Mouse (Mus musculus) ZHBTc4 (cell line): ENCODE measurements around the gene Gm20388.

Source experiments
- DNase-seq: peaks from one replicate; pipeline ENCODE4 v3.0.0-alpha.2; 2011; ENCODE audit warnings: low read depth, low spot score

Gm20388 gene

GRCm38 (mm10) chr8:122642071-122642470, 2731.4 kb downstream of the Gm20388 start:
- no peak for DNase-seq

DNA sequence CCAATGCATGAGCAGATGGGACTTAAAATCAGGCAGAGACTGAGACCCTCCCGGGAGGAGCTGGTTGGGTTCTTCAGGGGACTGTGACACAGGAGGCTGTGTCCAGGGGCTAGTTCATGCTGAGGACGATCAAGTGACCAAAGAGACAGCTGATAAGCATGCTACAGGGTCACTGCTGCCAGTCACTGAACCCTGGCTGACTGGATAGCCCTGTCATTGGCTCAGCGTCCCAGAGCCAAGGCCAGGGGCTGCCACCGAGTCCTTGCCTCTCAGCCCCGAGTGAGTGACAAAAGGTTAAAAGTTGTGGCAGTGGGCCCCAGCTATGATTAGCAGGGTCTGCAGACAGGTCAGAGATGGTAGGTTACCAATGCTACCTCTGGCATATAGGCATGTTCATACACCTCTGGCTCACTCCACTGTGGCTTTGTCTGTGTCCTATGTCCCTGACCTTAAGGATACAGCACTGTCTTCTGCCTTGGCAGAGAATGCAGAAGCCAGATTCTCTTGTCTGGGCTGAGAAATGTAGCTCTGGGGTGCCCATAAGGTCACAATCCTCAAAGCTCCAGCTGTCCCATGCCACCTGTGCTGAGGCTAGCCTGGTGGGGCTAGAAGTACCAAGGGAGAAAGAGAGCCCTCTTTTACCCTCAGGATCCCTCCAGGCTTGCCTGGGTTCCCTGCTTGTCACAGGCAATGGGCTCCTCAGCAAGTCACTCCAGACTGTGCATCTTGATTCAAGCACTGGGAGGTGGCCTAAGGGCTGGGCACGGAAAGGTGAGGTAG, 2733.7 kb downstream of the Gm20388 start:
- no peak for DNase-seq

GRCm38 (mm10) chr8:122646337-122646736, 2735.7 kb downstream of the Gm20388 start:
- no peak for DNase-seq

- no peak for DNase-seq
Observed at GRCm38 (mm10) chr8:122648192-122648970, 2737.7 kb downstream of the Gm20388 start.

DNA sequence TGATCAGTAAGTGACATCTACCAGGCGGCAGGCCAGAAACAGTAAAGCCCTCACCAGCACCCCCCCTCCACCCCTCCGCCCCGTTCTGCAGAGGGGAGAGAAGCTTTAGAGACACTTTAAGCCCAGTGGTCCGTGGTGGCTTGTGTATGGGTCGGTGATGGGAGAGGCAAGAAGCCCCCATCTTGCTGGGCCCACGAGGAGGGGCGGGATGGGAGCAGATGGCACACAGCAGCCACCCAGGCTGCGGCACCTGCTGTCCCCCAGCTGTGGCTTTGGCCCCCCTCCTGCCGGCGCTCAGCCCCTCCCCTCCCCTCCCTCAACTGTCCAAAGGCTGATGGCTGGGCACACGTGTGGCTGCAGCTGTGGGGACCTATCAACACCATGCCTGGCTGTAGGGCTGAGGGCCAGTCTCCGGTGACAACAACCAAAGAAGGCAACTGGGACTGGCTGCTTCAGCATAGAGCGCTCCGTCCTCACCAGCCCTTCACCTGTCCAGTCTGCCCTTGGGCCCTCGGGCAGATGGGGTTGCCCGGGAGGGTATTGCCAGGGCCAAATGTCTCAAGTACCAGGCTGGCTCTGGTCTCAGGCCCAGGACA, 2740.8 kb downstream of the Gm20388 start:
- DNase-seq = no peak

DNA sequence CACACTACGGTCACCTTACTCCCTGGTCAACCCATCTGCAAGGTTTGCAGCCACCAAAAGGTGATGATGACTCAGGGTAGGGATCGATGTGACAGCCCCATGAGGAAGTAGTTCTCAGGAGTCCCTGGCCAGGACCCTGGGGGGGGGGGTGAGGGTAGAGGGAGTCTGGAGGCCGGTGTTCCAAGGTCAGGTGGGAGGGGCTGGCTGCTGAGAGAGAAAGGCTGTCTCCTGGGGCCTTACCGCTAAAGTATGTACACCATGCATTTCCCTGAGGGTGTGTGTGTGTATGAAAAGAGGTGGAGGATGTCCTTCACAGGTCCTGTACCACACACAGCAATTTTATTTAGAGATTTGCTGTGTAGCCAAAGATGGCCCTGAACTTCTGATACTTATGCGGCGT, 2742.0 kb downstream of the Gm20388 start:
- DNase-seq = peak; percentile 66

DNA sequence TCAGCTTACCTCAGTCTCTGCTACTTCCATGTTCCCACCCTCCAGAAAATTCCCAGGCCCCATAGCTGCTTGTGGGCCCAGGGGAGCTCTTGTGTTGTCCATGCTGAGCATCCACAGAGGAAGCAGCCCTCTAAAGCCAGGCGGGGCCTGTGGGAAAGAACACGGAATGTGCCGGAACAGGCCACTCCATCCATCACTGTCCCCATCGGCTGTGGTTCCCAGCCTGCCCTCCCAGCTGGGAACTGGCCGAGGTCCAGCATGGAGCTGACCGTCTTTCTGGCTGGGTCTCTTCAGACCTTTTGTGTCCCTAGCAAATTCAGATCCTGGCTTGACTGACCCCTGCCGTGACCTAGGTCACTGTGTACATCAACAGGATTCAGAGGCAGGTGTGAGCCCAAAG, 2744.1 kb downstream of the Gm20388 start:
- DNase-seq = no peak

- no peak for DNase-seq
Observed at GRCm38 (mm10) chr8:122656056-122656999, 2745.7 kb downstream of the Gm20388 start.

DNA sequence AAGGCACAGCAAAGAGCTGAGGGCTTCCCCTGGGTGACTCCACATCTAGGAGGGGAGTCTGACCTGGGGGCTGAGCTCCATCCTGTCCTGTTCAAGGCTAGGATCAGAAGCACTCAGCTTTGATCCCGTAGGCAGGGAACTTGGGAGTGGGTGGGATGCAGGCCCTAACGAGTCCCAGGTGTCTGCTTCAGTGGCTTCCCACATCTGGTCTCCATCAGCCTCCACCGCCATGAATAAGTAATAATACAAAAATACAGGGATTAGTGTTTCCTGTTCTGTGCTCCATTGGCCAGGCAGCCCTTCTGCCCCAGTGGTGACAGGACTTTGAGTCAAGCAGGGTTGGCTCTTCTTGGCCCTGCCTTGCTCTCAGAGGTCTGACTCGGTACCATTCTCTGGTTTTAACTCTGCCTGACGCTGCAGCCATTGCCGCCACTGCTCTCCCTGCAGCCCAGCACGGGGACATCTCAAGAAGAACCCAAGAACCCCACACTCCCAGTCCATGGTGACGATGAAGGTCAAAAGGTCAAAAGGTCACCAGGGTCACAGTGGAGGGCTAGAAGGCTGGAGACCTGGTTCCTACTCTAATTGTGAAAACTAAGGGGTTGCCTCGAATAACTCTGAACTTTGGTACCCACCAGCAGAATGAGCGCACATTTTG, 2747.6 kb downstream of the Gm20388 start:
- DNase-seq = no peak

DNA sequence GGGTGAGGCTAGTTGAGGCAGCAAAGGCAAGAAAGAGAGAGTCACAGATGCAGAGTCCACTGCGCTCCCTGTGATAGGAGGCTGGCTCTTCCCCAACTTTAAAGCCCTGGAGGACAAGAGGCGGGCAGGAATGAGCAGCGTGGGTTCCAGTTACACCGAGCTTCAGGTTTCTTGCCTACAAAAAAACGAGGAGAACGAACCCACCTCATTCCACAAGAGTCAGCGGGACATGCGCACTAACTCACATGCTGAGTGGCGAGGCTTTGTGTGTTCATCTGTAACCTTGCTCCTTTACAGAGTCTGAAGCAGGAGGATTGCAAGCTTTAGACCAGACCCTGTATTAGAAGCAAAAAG, 2748.1 kb downstream of the Gm20388 start:
- DNase-seq = no peak

DNA sequence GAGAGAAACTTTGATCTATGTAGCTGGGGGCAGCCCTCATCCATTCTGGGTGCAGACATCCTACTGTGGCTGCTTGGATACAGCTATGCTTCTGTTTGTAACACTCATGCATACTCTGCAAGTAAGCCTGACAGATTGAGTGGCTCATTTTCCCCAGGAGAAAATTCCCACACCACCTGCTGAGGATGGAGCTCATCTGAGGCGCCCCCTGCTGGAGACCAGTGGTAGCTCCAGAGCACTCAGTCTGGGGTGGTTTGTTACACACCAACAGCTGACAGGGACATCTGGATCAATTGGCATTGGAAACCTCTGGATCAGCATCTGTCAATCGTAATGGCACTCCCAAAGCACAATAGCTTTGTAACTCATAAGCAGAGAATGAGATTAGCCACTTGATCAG, 2749.4 kb downstream of the Gm20388 start:
- peak; percentile 53 for DNase-seq

DNA sequence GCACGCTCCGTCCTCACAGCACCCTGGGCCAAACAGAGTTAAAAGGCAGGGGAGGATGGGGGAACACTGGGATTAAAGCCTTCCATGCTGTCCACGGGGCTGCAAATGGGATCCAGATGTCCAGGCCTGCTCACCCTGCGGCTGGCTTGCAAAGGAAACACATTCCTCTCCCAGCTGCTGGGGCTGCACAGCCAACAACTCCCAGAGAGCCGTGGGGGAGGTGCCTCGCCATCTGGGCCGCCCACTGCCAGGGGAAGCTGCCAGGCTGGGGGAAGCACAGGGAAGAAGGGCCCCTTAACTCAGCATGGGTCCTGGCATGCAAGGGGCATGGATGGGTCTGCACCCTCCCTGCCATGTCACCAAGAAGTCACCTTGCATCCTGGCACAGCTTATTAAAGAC, 2750.5 kb downstream of the Gm20388 start:
- no peak for DNase-seq

DNA sequence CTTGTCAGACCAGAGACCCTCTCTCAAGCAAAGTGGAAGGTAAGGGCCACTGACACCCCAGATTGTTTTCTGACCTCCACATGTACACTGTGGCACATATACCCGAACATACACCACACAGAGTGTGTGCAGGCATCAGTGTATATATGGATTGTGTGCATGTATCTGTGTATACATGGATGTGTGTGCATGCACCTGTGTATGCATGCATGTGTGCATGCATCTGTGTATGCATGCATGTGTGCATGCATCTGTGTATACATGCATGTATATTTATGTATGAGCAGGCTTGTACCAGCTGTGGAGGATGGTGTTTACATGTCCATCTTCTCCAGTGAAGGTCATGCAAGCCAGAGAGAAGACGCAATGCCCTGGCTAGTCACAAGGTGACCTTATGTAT, 2751.3 kb downstream of the Gm20388 start:
- DNase-seq = no peak

DNA sequence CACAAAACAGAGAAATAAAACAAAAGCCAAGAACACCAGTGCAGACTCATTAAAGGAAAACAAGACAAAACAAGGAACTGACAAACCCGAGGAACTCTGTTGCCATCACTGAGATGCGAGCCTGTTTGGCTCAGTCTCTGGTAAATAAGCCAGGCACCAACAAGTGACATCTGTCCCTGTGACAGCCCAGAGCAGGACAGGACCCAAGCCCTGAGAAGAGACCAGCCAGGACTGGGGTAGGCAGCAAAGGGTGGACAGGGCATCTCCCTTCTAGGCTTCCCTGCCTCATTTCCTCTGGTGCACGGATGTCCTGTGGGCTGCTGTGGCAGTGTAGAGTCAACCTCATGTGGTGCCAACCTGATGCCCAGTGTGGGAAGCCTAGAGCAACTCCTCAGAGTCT, 2752.5 kb downstream of the Gm20388 start:
- DNase-seq = no peak

GRCm38 (mm10) chr8:122663670-122664069, 2753.0 kb downstream of the Gm20388 start:
- DNase-seq = no peak

- no peak for DNase-seq
Observed at GRCm38 (mm10) chr8:122665221-122665620, 2754.6 kb downstream of the Gm20388 start.

GRCm38 (mm10) chr8:122665667-122666316, 2755.2 kb downstream of the Gm20388 start:
- no peak for DNase-seq

DNA sequence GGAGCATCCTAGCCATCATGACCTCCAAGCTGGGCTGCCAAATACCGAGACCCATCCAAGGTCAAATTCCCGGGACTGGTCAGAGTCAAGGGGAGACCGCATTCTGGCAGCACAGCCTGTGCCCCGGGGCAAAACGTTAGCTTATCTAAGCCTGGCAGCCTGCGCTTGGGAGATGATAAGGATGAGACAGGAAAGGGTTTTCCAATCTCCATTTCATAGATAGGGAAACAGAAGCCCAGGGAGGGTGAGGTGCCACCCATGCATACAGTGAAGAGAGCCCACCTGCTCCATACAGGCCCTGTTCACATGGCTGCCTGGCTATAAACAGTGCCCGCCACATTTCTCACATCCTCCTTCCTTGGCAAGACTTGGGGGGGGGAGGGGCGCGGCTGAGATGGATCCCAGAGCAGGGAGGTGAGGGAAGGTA, 2755.7 kb downstream of the Gm20388 start:
- DNase-seq = peak; percentile 39

- no peak for DNase-seq
Observed at GRCm38 (mm10) chr8:122666827-122667226, 2756.2 kb downstream of the Gm20388 start.

DNA sequence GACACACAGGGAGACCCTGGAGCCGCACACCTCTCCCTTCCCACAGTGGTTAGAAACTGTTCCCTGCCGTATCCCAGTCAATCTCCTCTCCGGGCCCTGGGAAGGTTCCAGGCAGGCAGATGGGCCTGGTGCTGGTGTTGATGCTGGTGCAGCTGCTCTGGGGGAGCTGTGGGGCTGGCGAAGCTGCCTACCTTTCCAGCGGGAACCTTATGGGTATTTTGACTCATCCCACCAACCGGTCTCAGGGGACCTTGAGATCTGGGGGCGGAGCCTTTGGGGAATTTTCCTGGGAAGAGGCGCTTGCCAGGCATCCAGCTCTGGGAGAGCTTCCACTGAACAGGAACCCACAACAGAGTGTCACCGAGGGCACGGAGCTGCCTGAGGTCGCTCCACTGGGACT, 2757.2 kb downstream of the Gm20388 start:
- no peak for DNase-seq
